Mouse (Mus musculus) stomach, postnatal 0 days (tissue): ENCODE results near the gene Spint1.

ENCODE experiments used
- CTCF ChIP-seq: IDR thresholded peaks from 2 replicates; pipeline ENCODE4 v1.5.1; 2016; ENCODE audit warnings: antibody characterized with exemption, low read depth, mild to moderate bottlenecking, moderate library complexity
- EP300 ChIP-seq: optimal IDR thresholded peaks from 2 replicates; pipeline ENCODE3; 2016; ENCODE audit warnings: antibody characterized with exemption

DNA sequence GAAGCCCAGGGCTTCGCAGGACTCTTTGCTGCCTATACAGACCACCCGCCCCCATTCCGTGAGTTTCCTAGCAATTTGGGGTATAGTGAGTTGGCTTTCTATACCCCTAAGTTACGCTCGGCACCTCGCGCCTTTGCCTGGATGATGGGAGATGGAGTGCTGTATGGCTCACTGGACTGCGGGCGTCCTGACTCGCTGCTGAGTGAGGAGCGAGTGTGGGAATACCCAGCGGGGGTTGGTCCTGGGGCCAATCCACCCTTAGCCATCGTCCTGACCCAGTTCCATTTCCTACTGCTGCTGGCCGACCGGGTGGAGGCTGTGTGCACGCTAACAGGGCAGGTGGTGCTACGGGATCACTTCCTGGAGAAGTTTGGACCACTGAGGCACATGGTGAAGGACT is 56.1 kb downstream of the Spint1 start:
- no peak for TF ChIP-seq CTCF
- TF ChIP-seq EP300: no peak
